Mouse (Mus musculus): ENCODE data around the gene Pih1h3b. TPM values are rescaled to one million over a fixed set of nuclear protein-coding genes. Genes with fewer than 3 reads are reported as not detected.

Gene Pih1h3b
- polyA plus RNA-seq (2016; fragmentation: Nextera tagmentation; extraction: Ambion mirVana): not detected in 2 replicates

GRCm38 (mm10) chrX:140062135-140062975, at the start of gene Pih1h3b, which contains the start of gene Nup62cl:
TSS of gene Pih1h3b (plus strand) at chrX:140062879.
TSS of gene Nup62cl (minus strand) at chrX:140062712.
- H3K4me2 ChIP-seq: peak within 1 kb of the TSS; percentile 68
- H3K4me1 ChIP-seq (replicated peaks): no peaks in the 10 kb centered on the region
- no peaks in the 10 kb centered on the region for H3K36me3 ChIP-seq
- H3K27ac ChIP-seq (ENCODE audit: poor library complexity, severe bottlenecking): no peak within 1 kb of the TSS
- H3K27me3 ChIP-seq (replicated peaks): peaks cover 19% of the 10 kb centered on the region; the same call in 1 of the 2 replicates
- no peak within 1 kb of the TSS; the same call in 1 of the 2 replicates for H3K9ac ChIP-seq
- WGBS: 23% methylated on average over 64 of the region's 64 CpGs
- H3K4me3 ChIP-seq: peak within 1 kb of the TSS; percentile 52
- ATAC-seq (ENCODE audit: insufficient number of reproducible peaks, low FRiP score): no peak
- peaks cover 12% of the 10 kb centered on the region for H3K9me3 ChIP-seq (replicated peaks)

GRCm38 (mm10) chrX:140060886-140061874, 1.5 kb upstream of the Pih1h3b start:
- Histone ChIP-seq H3K27me3 (replicated peaks) (peaks cover 19% of the 10 kb centered on the region; the same call in 1 of the 2 replicates), H3K4me2 (peak overlapping the region; percentile 68), H3K9ac (no peak overlapping the region), H3K27ac (ENCODE audit: poor library complexity, severe bottlenecking) (no peak overlapping the region), H3K4me3 (peak overlapping the region; percentile 52), H3K36me3 (no peaks in the 10 kb centered on the region), H3K9me3 (replicated peaks) (peaks cover 12% of the 10 kb centered on the region), H3K4me1 (replicated peaks) (no peaks in the 10 kb centered on the region)
- 19% methylated on average over 89 of the region's 90 CpGs for WGBS
- ATAC-seq (ENCODE audit: insufficient number of reproducible peaks, low FRiP score): peak; percentile 25; the same call in 1 of the 2 replicates

- H3K9me3 ChIP-seq (replicated peaks): no peaks in the 10 kb centered on the region
- H3K9ac ChIP-seq: no peak overlapping the region
- no peaks in the 10 kb centered on the region for H3K36me3 ChIP-seq
- no peak overlapping the region for H3K4me3 ChIP-seq
- no peak overlapping the region for H3K4me2 ChIP-seq
- 87% methylated on average over 2 of the region's 2 CpGs for WGBS
- no peak overlapping the region for H3K27ac ChIP-seq (ENCODE audit: poor library complexity, severe bottlenecking)
- H3K4me1 ChIP-seq (replicated peaks): no peaks in the 10 kb centered on the region
- H3K27me3 ChIP-seq (replicated peaks): no peaks in the 10 kb centered on the region
- ATAC-seq (ENCODE audit: insufficient number of reproducible peaks, low FRiP score): no peak
Observed at GRCm38 (mm10) chrX:140082535-140082934, 19.9 kb downstream of the Pih1h3b start.

GRCm38 (mm10) chrX:140094066-140094465, 31.4 kb downstream of the Pih1h3b start:
- WGBS: 71% methylated on average over 2 of the region's 2 CpGs
- no peak overlapping the region for H3K4me2 ChIP-seq
- H3K9ac ChIP-seq: no peak overlapping the region
- ATAC-seq (ENCODE audit: insufficient number of reproducible peaks, low FRiP score): no peak
- no peaks in the 10 kb centered on the region for H3K9me3 ChIP-seq (replicated peaks)
- no peaks in the 10 kb centered on the region for H3K4me1 ChIP-seq (replicated peaks)
- H3K27me3 ChIP-seq (replicated peaks): no peaks in the 10 kb centered on the region
- no peak overlapping the region for H3K4me3 ChIP-seq
- no peak overlapping the region for H3K27ac ChIP-seq (ENCODE audit: poor library complexity, severe bottlenecking)
- H3K36me3 ChIP-seq: no peaks in the 10 kb centered on the region

Other genes starting within 250 kb of the Pih1h3b start
- 13.4 and 15.6 TPM in 2 replicates for gene Morc4, start 191.2 kb upstream of the Pih1h3b start, polyA plus RNA-seq (2016; fragmentation: Nextera tagmentation; extraction: Ambion mirVana)
- gene Rbm41, start 64.3 kb upstream of the Pih1h3b start, polyA plus RNA-seq (2016; fragmentation: Nextera tagmentation; extraction: Ambion mirVana): 6.1 and 8.4 TPM in 2 replicates
- 2.1 and 4.3 TPM in 2 replicates for gene Nup62cl, start 167 bp upstream of the Pih1h3b start, polyA plus RNA-seq (2016; fragmentation: Nextera tagmentation; extraction: Ambion mirVana)